Mouse (Mus musculus) left cerebral cortex, adult 2 months (tissue): Measurements from ENCODE around the gene Setmar. TPM values are rescaled to one million over a fixed set of nuclear protein-coding genes. Genes with fewer than 3 reads are reported as not detected.

Experiments
- DNase-seq, 2 experiments: peaks; one replicate each; pipeline ENCODE4 v3.0.0; 2021 to 2022; ENCODE audit warnings: low spot score in 2 of 2, mixed read lengths in 1 of 2; ENCODE audit errors: extremely low spot score in 1 of 2
- H3K27ac ChIP-seq: fragments of 200-600 bp; 2 replicates; pipeline ENCODE4 v1.8.1; 2022
- H3K4me3 ChIP-seq: fragments of 200-600 bp; 2 replicates; pipeline ENCODE4 v1.8.1; 2022
- CTCF ChIP-seq: fragments of 200-600 bp; IDR thresholded peaks from 2 replicates; pipeline ENCODE4 v1.8.1; 2022; ENCODE audit warnings: antibody characterized with exemption, mild to moderate bottlenecking, moderate library complexity
- intact Hi-C: fragments of 180-260 bp; cut with DNase I; formaldehyde crosslinking; loops from one replicate; pipeline ENCODE4 v1.15.1; 2025
- total RNA-seq, 2 experiments: library from RNA; stranded (reverse); gene quantifications; 2 replicates each; pipeline ENCODE4 v1.2.3; 2021

The Setmar gene
- total RNA-seq, 2 experiments from 2014 or later: 9.0 to 11.2 TPM

GRCm38 (mm10) chr6:108075857-108076256 is 11.0 kb downstream of the Setmar start:
- intact Hi-C loops: loop anchor here (2.0 kb wide), 1 partner anchor 55 kb away; no protein-coding TSS in a partner anchor
- no peak for DNase-seq
- Histone ChIP-seq H3K27ac (no peak overlapping the region), H3K4me3 (no peak overlapping the region)
- TF ChIP-seq CTCF: no peak

GRCm38 (mm10) chr6:108091296-108091695 is 26.5 kb downstream of the Setmar start:
- TF ChIP-seq CTCF: no peak
- Histone ChIP-seq H3K27ac (no peak overlapping the region), H3K4me3 (no peak overlapping the region)
- DNase-seq: no peak
- intact Hi-C loops: no loop called here

- TF ChIP-seq CTCF: no peak
- no peak overlapping the region for H3K27ac ChIP-seq
- intact Hi-C loops: no loop called here
- DNase-seq: no peak
- no peak overlapping the region for H3K4me3 ChIP-seq
Measured at GRCm38 (mm10) chr6:108092646-108093045, 27.8 kb downstream of the Setmar start.

- Histone ChIP-seq H3K4me3 (no peak overlapping the region), H3K27ac (no peak overlapping the region)
- DNase-seq: no peak
- TF ChIP-seq CTCF: no peak
- intact Hi-C loops: no loop called here
Measured at GRCm38 (mm10) chr6:108093449-108093848, 28.6 kb downstream of the Setmar start.

GRCm38 (mm10) chr6:108095445-108095844 is 30.6 kb downstream of the Setmar start:
- no peak for DNase-seq
- Histone ChIP-seq H3K4me3 (no peak overlapping the region), H3K27ac (no peak overlapping the region)
- intact Hi-C loops: loop anchor here (5.0 kb wide), 3 partner anchors 117 to 642 kb away; partner anchors contain the start of gene Itpr1
- TF ChIP-seq CTCF: no peak

- H3K27ac ChIP-seq: no peak overlapping the region
- peak; percentile 24 to 43 for DNase-seq
- intact Hi-C loops: loop anchor here (1.0 to 5.0 kb wide), 4 partner anchors 114 to 639 kb away; partner anchors contain the start of gene Itpr1
- H3K4me3 ChIP-seq: 0 out of 2 replicates have a peak overlapping the region, but pooled peaks have one; percentile 1
- TF ChIP-seq CTCF: peak; percentile 84
Measured at GRCm38 (mm10) chr6:108098171-108098845, 33.5 kb downstream of the Setmar start.

- no peak overlapping the region for H3K27ac ChIP-seq
- DNase-seq: no peak
- 0 out of 2 replicates have a peak overlapping the region, but pooled peaks have one; percentile 1 for H3K4me3 ChIP-seq
- intact Hi-C loops: loop anchor here (1.0 to 5.0 kb wide), 4 partner anchors 113 to 638 kb away; partner anchors contain the start of gene Itpr1
- TF ChIP-seq CTCF: no peak
Measured at GRCm38 (mm10) chr6:108098846-108099217, 34.0 kb downstream of the Setmar start.

GRCm38 (mm10) chr6:108101936-108102830 is 37.3 kb downstream of the Setmar start:
- H3K4me3 ChIP-seq: no peak overlapping the region
- no peak for TF ChIP-seq CTCF
- intact Hi-C loops: no loop called here
- DNase-seq: no peak
- no peak overlapping the region for H3K27ac ChIP-seq

GRCm38 (mm10) chr6:108107376-108107775 is 42.5 kb downstream of the Setmar start:
- Histone ChIP-seq H3K27ac (no peak overlapping the region), H3K4me3 (no peak overlapping the region)
- intact Hi-C loops: no loop called here
- DNase-seq: no peak
- TF ChIP-seq CTCF: no peak

- no peak overlapping the region for H3K27ac ChIP-seq
- no peak for DNase-seq
- intact Hi-C loops: no loop called here
- no peak for TF ChIP-seq CTCF
- H3K4me3 ChIP-seq: no peak overlapping the region
Measured at GRCm38 (mm10) chr6:108110336-108110735, 45.5 kb downstream of the Setmar start.

GRCm38 (mm10) chr6:108111693-108112092 is 46.8 kb downstream of the Setmar start:
- DNase-seq: no peak
- no peak for TF ChIP-seq CTCF
- intact Hi-C loops: no loop called here

GRCm38 (mm10) chr6:108114971-108115370 is 50.1 kb downstream of the Setmar start:
- Histone ChIP-seq H3K27ac (no peak overlapping the region), H3K4me3 (no peak overlapping the region)
- intact Hi-C loops: no loop called here
- TF ChIP-seq CTCF: no peak
- DNase-seq: no peak

More at GRCm38 (mm10) chr6:108111693-108112092, 46.8 kb downstream of the Setmar start:
- Histone ChIP-seq H3K27ac (no peak overlapping the region), H3K4me3 (no peak overlapping the region)
